ENCODE assay signal across 11 mouse cellular contexts in genomic region chr13:44043494-44043885, GRCm38 (mm10).
DNase-seq lines count a peak whose midpoint lies in the region; ATAC-seq and TF ChIP-seq lines count a peak whose summit lies in the region.
"Had no signal": no experiment of that assay in that cellular context is flagged by ENCODE, and none has a peak within 500 bp of the region (broad histone marks: within the 10 kb centered on the region; RNA-seq: fewer than 3 reads in every experiment).

No protein-coding gene starts in this region.

- no peak overlapping the region for H3K4me2 ChIP-seq in embryonic facial prominence, embryonic 11.5 days (ENCODE audit: low read depth, low read length)
- H3K4me2 ChIP-seq in hindbrain, postnatal 0 days (ENCODE audit: low read depth, low read length) = no peak overlapping the region
- H3K4me2 ChIP-seq: embryonic facial prominence, embryonic 13.5 days had no signal

- intact Hi-C loops in left cerebral cortex, postnatal 4 days (cut with DNase I) = no loop called here
- intact Hi-C loops in left cerebral cortex, postnatal 25 days (cut with DNase I) = no loop called here

- no peak for TF ChIP-seq CTCF in hindbrain, postnatal 0 days (IDR thresholded peaks at IDR 0.05; ENCODE audit: low read depth)

- H3K4me1 ChIP-seq in embryonic facial prominence, embryonic 11.5 days (ENCODE audit: control insufficient read depth, insufficient read depth, low read length) = no peaks in the 10 kb centered on the region; the same call in 1 of the 2 replicates
- H3K4me1 ChIP-seq in hindbrain, postnatal 0 days (ENCODE audit: insufficient read depth, low read length) = peaks cover 6% of the 10 kb centered on the region; the same call in 1 of the 2 replicates

- WGBS in embryonic facial prominence, embryonic 11.5 days = 23% methylated on average over 5 of the region's 5 CpGs
- 14% methylated on average over 5 of the region's 5 CpGs for WGBS in hindbrain, postnatal 0 days

- H3K27me3 ChIP-seq in embryonic facial prominence, embryonic 11.5 days (ENCODE audit: control insufficient read depth, insufficient read depth, low read length) = no peaks in the 10 kb centered on the region
- H3K27me3 ChIP-seq in hindbrain, postnatal 0 days (ENCODE audit: insufficient read depth, low read length) = no peaks in the 10 kb centered on the region
- H3K27me3 ChIP-seq: CH12.LX; embryonic facial prominence, embryonic 13.5 days had no signal

- no peak overlapping the region for H3K9ac ChIP-seq in embryonic facial prominence, embryonic 11.5 days (replicated peaks; ENCODE audit: low read length)
- no peak overlapping the region for H3K9ac ChIP-seq in hindbrain, postnatal 0 days (replicated peaks; ENCODE audit: low read length)
- H3K9ac ChIP-seq: embryonic facial prominence, embryonic 13.5 days had no signal

- no peak overlapping the region for H3K4me3 ChIP-seq in embryonic facial prominence, embryonic 11.5 days (ENCODE audit: low read depth, low read length)
- no peak overlapping the region for H3K4me3 ChIP-seq in hindbrain, postnatal 0 days (ENCODE audit: low read length)
- H3K4me3 ChIP-seq: embryonic facial prominence, embryonic 13.5 days had no signal

- ATAC-seq in embryonic facial prominence, embryonic 11.5 days (replicated peaks; ENCODE audit: insufficient number of reproducible peaks, low FRiP score, low TSS enrichment, low read depth) = no peak
- ATAC-seq in hindbrain, postnatal 0 days = peak; percentile 78

- no peaks in the 10 kb centered on the region for H3K9me3 ChIP-seq in embryonic facial prominence, embryonic 11.5 days (replicated peaks; ENCODE audit: control insufficient read depth, low read length)
- no peaks in the 10 kb centered on the region for H3K9me3 ChIP-seq in hindbrain, postnatal 0 days (ENCODE audit: low read length)
- H3K9me3 ChIP-seq: embryonic facial prominence, embryonic 13.5 days had no signal

- no peak overlapping the region for H3K27ac ChIP-seq in embryonic facial prominence, embryonic 11.5 days (replicated peaks; ENCODE audit: low read depth, low read length)
- H3K27ac ChIP-seq in hindbrain, postnatal 0 days = peak overlapping the region; percentile 26; the same call in 1 of the 2 replicates
- H3K27ac ChIP-seq: embryonic facial prominence, embryonic 13.5 days; kidney, postnatal 0 days had no signal

- DNase-seq in left cerebral cortex, postnatal 4 days = peak; percentile 85
- no peak for DNase-seq in left cerebral cortex, postnatal 25 days (ENCODE audit: low spot score in 2 of 2)
- DNase-seq in embryonic facial prominence, embryonic 11.5 days (ENCODE audit: low spot score) = peak; percentile 49
- DNase-seq in hindbrain, postnatal 0 days (ENCODE audit: low spot score) = peak; percentile 76
- DNase-seq in T-cell, adult 2 months (ENCODE audit: low spot score) = no peak
- no peak for DNase-seq in left cerebral cortex, adult 8-10 months (ENCODE audit: low spot score in 2 of 2)
- no peak for DNase-seq in thymus, adult 18-20 months
- no peak for DNase-seq in spleen, postnatal 4 days (ENCODE audit: low spot score in 2 of 2)

- H3K36me3 ChIP-seq in embryonic facial prominence, embryonic 11.5 days (replicated peaks; ENCODE audit: control insufficient read depth, insufficient read depth, low read depth, low read length) = no peaks in the 10 kb centered on the region
- no peaks in the 10 kb centered on the region for H3K36me3 ChIP-seq in hindbrain, postnatal 0 days (ENCODE audit: insufficient read depth, low read length)
- H3K36me3 ChIP-seq: embryonic facial prominence, embryonic 13.5 days had no signal

Comparison
In these comparisons a context has a peak if more than half of its experiments do, and no peak if none do; other contexts are left out.
1. DNase-seq: peak in left cerebral cortex, postnatal 4 days (single experiment), embryonic facial prominence, embryonic 11.5 days (single experiment) and hindbrain, postnatal 0 days (single experiment); none in left cerebral cortex, postnatal 25 days (0 of 2), T-cell, adult 2 months (single experiment), left cerebral cortex, adult 8-10 months (0 of 2), thymus, adult 18-20 months (0 of 2) and spleen, postnatal 4 days (0 of 2).